Mouse (Mus musculus): ENCODE results near the gene Ankrd39. TPM values are rescaled to one million over a fixed set of nuclear protein-coding genes. Genes with fewer than 3 reads are reported as not detected.

Ankrd39 gene
- polyA plus RNA-seq, 1 experiment from 2014 or later: 24.4 TPM

DNA sequence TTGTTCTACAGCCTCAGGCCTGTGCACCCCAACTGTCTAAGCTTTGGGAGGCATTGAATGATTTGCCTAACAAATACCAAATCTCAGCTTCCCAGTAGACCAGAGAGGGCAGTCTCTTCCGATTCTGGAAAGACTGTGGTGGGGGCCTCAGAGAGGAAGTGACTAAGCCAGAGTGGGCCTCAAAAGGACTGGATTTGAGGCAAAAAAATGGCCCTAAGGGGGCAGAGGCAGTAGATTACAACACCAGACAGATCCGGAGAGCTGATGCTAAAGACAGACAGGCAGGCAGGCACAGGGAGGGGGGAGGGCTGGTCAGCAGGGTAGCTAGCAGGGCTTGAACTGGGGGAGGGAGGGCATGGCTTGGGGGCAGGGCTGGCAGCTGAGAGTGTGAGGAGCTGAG is 19.2 kb upstream of the Ankrd39 start:
- no peaks in the 10 kb centered on the region for H3K27me3 ChIP-seq (replicated peaks; ENCODE audit: control insufficient read depth, insufficient read depth, low read length)
- ATAC-seq: no peak

DNA sequence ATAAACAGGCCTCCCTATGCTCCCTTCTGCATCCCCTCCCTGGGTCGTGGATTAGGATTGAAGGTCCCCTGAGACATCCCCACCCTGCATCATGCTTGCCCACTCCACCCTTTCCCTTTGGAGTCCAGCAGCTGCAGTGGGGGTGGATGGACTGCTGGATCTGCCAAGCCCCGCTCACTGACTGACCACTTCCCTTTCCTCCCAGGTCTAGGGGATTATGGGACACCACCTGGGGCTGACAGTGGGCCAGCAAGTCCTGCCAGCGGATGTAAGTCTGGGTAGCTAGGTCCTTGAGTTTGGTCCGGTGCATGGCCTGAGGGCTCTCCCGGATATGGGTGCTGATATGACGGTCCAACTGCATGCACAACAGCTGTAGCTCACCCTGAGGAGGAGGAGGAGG is 16.9 kb upstream of the Ankrd39 start:
- no peak overlapping the region for H3K4me2 ChIP-seq (ENCODE audit: low read length)
- 0 out of 2 replicates have a peak, but pooled peaks cover 2% of the 10 kb centered on the region for H3K27me3 ChIP-seq (replicated peaks; ENCODE audit: control insufficient read depth, insufficient read depth, low read length)
- H3K9me3 ChIP-seq (ENCODE audit: control insufficient read depth, low read length): no peaks in the 10 kb centered on the region
- H3K4me1 ChIP-seq (replicated peaks; ENCODE audit: control insufficient read depth, insufficient read depth, low read length): no peaks in the 10 kb centered on the region; the same call in 1 of the 2 replicates
- no peak overlapping the region for H3K4me3 ChIP-seq (replicated peaks; ENCODE audit: low read length)
- no peaks in the 10 kb centered on the region for H3K36me3 ChIP-seq (ENCODE audit: control insufficient read depth, insufficient read depth)
- ATAC-seq: no peak
- H3K9ac ChIP-seq (replicated peaks; ENCODE audit: low read depth, low read length): no peak overlapping the region
- H3K27ac ChIP-seq (ENCODE audit: low read length): no peak overlapping the region
- 73% methylated on average over 6 of the region's 6 CpGs for WGBS

More for the DNA sequence above, 19.2 kb upstream of the Ankrd39 start:
- Histone ChIP-seq H3K4me3 (replicated peaks; ENCODE audit: low read length) (no peak overlapping the region), H3K4me1 (replicated peaks; ENCODE audit: control insufficient read depth, insufficient read depth, low read length) (no peaks in the 10 kb centered on the region; the same call in 1 of the 2 replicates), H3K36me3 (ENCODE audit: control insufficient read depth, insufficient read depth) (no peaks in the 10 kb centered on the region), H3K9me3 (ENCODE audit: control insufficient read depth, low read length) (no peaks in the 10 kb centered on the region), H3K4me2 (ENCODE audit: low read length) (no peak overlapping the region), H3K9ac (replicated peaks; ENCODE audit: low read depth, low read length) (no peak overlapping the region), H3K27ac (ENCODE audit: low read length) (no peak overlapping the region)
- WGBS: 11% methylated on average over 2 of the region's 2 CpGs

DNA sequence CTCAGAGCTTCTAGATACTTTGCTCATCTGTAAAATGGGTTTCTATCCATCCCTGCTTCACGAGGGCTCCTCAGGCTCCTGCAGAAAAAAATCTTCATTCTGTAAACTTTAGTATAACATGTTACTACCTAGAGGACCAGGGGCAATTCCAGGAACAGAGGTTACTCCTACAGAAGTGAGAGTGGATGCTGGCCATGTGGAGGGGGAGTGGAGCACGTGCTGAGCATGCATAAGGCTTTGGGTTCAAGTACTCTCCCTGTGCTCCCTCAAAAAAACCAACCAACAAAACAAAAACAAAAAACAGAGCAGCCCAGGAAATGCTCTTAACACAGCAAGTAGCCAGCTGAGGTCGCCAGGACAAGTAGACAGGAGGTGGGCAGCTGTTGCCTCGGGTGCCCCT is 16.4 kb upstream of the Ankrd39 start:
- 68% methylated on average over 4 of the region's 4 CpGs for WGBS

DNA sequence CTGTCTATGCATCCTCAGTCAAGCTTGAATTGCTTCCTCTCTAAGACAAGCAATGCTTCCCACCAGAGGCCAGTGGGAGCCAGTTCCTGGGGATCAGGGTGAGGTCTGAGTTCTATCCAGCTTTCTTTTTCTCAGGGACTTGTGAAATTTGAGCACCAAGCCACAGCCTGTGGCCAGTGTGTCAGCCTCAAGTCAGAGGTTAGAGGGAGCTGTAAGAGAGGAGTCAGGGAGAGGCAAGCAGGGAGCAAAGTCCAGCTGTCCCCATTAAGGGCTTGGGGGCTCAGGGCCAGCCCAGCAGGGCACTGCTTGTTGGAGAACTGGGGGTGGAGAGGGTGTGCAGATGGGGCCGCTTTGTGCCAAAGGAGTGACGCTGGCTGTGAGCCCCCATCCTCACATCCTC is 16.0 kb upstream of the Ankrd39 start:
- 80% methylated on average over 2 of the region's 2 CpGs for WGBS
- Histone ChIP-seq H3K27me3 (replicated peaks; ENCODE audit: control insufficient read depth, insufficient read depth, low read length) (0 out of 2 replicates have a peak, but pooled peaks cover 2% of the 10 kb centered on the region), H3K27ac (ENCODE audit: low read length) (no peak overlapping the region), H3K9me3 (ENCODE audit: control insufficient read depth, low read length) (no peaks in the 10 kb centered on the region), H3K9ac (replicated peaks; ENCODE audit: low read depth, low read length) (no peak overlapping the region), H3K4me2 (ENCODE audit: low read length) (no peak overlapping the region), H3K4me1 (replicated peaks; ENCODE audit: control insufficient read depth, insufficient read depth, low read length) (peaks cover 6% of the 10 kb centered on the region), H3K4me3 (replicated peaks; ENCODE audit: low read length) (no peak overlapping the region), H3K36me3 (ENCODE audit: control insufficient read depth, insufficient read depth) (no peaks in the 10 kb centered on the region)
- no peak for ATAC-seq

More for the DNA sequence above, 16.4 kb upstream of the Ankrd39 start:
- no peak overlapping the region for H3K4me3 ChIP-seq (replicated peaks; ENCODE audit: low read length)
- H3K9ac ChIP-seq (replicated peaks; ENCODE audit: low read depth, low read length): no peak overlapping the region
- H3K4me2 ChIP-seq (ENCODE audit: low read length): no peak overlapping the region
- H3K27ac ChIP-seq (ENCODE audit: low read length): no peak overlapping the region
- no peaks in the 10 kb centered on the region for H3K9me3 ChIP-seq (ENCODE audit: control insufficient read depth, low read length)
- H3K27me3 ChIP-seq (replicated peaks; ENCODE audit: control insufficient read depth, insufficient read depth, low read length): 0 out of 2 replicates have a peak, but pooled peaks cover 2% of the 10 kb centered on the region
- ATAC-seq: no peak
- H3K36me3 ChIP-seq (ENCODE audit: control insufficient read depth, insufficient read depth): no peaks in the 10 kb centered on the region
- H3K4me1 ChIP-seq (replicated peaks; ENCODE audit: control insufficient read depth, insufficient read depth, low read length): peaks cover 3% of the 10 kb centered on the region

DNA sequence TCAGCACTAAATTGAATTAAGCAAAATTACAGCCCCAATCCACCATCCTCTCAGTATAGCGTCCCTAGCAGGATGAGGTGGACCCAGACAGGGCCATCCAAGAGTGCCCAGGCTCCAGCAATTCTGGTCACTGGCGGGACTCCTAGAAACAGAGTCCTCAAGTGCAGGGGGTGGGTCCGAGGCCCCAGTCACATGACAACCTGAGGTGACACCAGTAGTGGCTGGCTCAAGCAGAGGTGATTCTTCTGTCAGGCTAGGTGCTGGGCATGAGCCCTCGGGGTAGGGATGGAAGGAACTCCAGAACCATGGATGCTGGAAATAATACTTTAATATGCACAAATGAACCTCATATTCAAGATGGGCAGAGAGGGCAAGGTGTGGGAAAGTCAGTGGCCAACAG is 15.1 kb upstream of the Ankrd39 start:
- 72% methylated on average over 4 of the region's 4 CpGs for WGBS
- Histone ChIP-seq H3K27ac (ENCODE audit: low read length) (no peak overlapping the region), H3K4me2 (ENCODE audit: low read length) (no peak overlapping the region), H3K36me3 (ENCODE audit: control insufficient read depth, insufficient read depth) (no peaks in the 10 kb centered on the region), H3K4me1 (replicated peaks; ENCODE audit: control insufficient read depth, insufficient read depth, low read length) (peaks cover 6% of the 10 kb centered on the region), H3K9ac (replicated peaks; ENCODE audit: low read depth, low read length) (no peak overlapping the region), H3K27me3 (replicated peaks; ENCODE audit: control insufficient read depth, insufficient read depth, low read length) (0 out of 2 replicates have a peak, but pooled peaks cover 2% of the 10 kb centered on the region), H3K9me3 (ENCODE audit: control insufficient read depth, low read length) (no peaks in the 10 kb centered on the region), H3K4me3 (replicated peaks; ENCODE audit: low read length) (no peak overlapping the region)
- ATAC-seq: no peak

DNA sequence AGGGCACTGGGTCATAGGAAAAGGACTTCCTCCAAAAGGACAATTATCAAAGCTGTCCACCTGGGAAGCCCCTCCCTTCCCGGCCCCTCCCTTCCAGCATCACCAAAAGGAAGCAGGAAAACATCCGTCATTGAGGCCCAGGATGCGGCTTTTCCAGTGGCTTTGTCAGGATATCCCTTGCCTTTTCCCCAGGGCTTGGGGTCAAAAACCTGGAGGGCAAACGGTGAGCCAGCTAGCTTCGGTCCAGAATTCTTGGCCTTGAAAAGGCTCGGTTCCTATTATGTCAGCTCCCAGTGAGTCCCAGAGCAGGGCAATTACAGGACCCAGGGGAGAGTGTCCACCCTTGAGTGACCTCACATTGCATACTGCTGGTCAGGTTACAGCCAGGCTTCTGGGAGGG is 13.7 kb upstream of the Ankrd39 start:
- 60% methylated on average over 6 of the region's 6 CpGs for WGBS
- Histone ChIP-seq H3K9ac (replicated peaks; ENCODE audit: low read depth, low read length) (no peak overlapping the region), H3K4me3 (replicated peaks; ENCODE audit: low read length) (no peak overlapping the region), H3K36me3 (ENCODE audit: control insufficient read depth, insufficient read depth) (no peaks in the 10 kb centered on the region), H3K4me1 (replicated peaks; ENCODE audit: control insufficient read depth, insufficient read depth, low read length) (peaks cover 7% of the 10 kb centered on the region), H3K4me2 (ENCODE audit: low read length) (no peak overlapping the region), H3K27ac (ENCODE audit: low read length) (no peak overlapping the region), H3K27me3 (replicated peaks; ENCODE audit: control insufficient read depth, insufficient read depth, low read length) (0 out of 2 replicates have a peak, but pooled peaks cover 2% of the 10 kb centered on the region), H3K9me3 (ENCODE audit: control insufficient read depth, low read length) (no peaks in the 10 kb centered on the region)
- no peak for ATAC-seq

DNA sequence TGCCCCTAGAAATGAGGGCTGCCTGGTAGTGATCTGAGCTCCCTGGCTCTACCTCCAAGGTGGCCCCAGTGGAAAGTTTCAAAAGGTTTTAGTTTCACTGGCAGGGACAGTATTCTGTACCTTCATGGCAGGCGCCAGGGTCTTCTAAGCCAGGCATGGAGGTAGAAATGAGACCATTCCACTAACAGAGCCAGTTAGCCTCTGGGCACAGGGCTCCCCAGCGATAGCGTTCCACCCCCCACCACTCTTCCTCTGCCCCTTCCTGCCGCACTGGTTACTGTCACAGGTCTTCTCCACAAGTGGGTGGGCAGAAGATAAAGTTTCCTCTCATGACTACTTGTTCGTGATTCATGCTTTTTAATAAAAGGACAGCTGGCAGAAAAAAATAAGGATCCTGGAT is 12.6 kb upstream of the Ankrd39 start:
- Histone ChIP-seq H3K4me2 (ENCODE audit: low read length) (no peak overlapping the region), H3K27me3 (replicated peaks; ENCODE audit: control insufficient read depth, insufficient read depth, low read length) (0 out of 2 replicates have a peak, but pooled peaks cover 2% of the 10 kb centered on the region), H3K36me3 (ENCODE audit: control insufficient read depth, insufficient read depth) (no peaks in the 10 kb centered on the region), H3K9ac (replicated peaks; ENCODE audit: low read depth, low read length) (no peak overlapping the region), H3K27ac (ENCODE audit: low read length) (no peak overlapping the region), H3K4me3 (replicated peaks; ENCODE audit: low read length) (no peak overlapping the region), H3K4me1 (replicated peaks; ENCODE audit: control insufficient read depth, insufficient read depth, low read length) (peaks cover 17% of the 10 kb centered on the region), H3K9me3 (ENCODE audit: control insufficient read depth, low read length) (no peaks in the 10 kb centered on the region)
- 62% methylated on average over 5 of the region's 5 CpGs for WGBS
- ATAC-seq: no peak

DNA sequence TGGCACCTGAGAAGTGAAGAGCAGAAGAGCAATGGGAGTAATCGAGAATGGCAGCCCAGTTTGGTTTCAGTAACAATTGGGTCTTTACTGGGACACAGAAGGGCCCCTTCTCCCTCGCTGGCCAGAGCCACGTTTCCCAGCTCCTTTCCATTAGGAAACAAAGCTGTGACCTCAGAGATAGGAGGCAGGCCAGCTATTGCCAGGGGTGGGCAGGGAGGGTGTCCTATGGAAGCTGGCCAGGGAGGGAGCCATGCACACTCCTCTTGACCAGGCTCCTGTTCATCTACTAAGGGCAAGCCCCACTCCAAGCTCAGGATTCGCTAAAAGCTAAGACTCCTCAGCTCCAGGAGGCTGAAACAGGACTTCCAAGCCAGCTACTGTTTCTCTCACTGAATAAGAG is 12.0 kb upstream of the Ankrd39 start:
- H3K27me3 ChIP-seq (replicated peaks; ENCODE audit: control insufficient read depth, insufficient read depth, low read length): 0 out of 2 replicates have a peak, but pooled peaks cover 2% of the 10 kb centered on the region
- H3K4me1 ChIP-seq (replicated peaks; ENCODE audit: control insufficient read depth, insufficient read depth, low read length): peaks cover 23% of the 10 kb centered on the region
- H3K9ac ChIP-seq (replicated peaks; ENCODE audit: low read depth, low read length): no peak overlapping the region
- H3K36me3 ChIP-seq (ENCODE audit: control insufficient read depth, insufficient read depth): no peaks in the 10 kb centered on the region
- no peak overlapping the region for H3K4me2 ChIP-seq (ENCODE audit: low read length)
- WGBS: 13% methylated on average over 4 of the region's 4 CpGs
- no peak overlapping the region for H3K4me3 ChIP-seq (replicated peaks; ENCODE audit: low read length)
- H3K27ac ChIP-seq (ENCODE audit: low read length): no peak overlapping the region
- no peaks in the 10 kb centered on the region for H3K9me3 ChIP-seq (ENCODE audit: control insufficient read depth, low read length)
- no peak for ATAC-seq

DNA sequence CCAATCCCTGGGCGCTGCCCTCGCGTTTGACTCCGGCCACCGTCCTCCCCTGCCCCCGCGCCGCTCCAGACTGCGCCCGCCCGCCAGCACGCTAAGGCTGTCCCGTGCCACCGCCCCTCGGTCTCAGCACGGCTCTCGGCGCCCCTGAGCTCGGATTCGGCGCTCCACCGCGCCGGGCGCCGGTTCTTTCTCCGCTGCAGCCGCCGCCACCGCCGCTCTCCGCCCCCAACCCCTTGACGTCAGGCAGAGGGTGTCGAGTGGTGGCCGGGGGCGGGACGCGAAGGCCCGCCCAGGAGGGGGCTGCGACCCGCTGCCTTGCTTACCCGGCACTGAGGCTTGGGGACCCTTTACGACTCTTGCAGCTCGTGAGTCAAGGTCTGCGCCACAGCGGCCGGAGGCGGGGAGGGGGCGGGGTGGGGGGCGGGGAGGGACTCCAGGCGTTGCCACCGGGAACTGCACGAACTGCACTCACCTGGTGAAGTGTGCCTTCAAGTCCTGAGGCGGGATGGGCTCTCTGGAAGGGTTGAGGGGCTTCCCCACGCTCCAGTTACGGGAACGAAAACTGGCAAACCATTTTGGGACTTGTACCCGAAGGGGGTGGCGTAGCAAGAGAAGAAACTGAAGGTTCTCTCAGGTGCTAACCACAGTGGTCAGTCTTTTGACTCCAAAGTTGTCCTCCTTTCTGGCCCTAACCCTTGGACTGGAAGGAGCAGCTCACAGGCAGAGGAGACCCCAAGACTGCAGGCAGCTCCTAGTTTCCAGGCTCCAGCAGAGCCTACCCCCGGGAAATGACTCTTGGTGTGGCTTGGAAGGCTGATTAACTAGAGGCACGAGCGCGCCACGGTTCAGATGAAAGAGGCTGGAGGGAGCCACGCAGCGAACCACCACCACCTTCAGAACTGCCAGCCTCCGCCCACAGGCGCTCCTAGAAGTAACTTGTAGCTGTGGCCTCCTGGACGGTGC is 11.1 kb upstream of the Ankrd39 start, which contains the start of gene Sema4c:
TSS of gene Sema4c (minus strand) at position 319 of the 963 bp plus-strand sequence.
- peak within 1 kb of the TSS; percentile 98 for H3K4me3 ChIP-seq (replicated peaks; ENCODE audit: low read length)
- H3K36me3 ChIP-seq (ENCODE audit: control insufficient read depth, insufficient read depth): peaks cover 4% of the 10 kb centered on the region
- peak within 1 kb of the TSS; percentile 98 for H3K27ac ChIP-seq (ENCODE audit: low read length)
- H3K9me3 ChIP-seq (ENCODE audit: control insufficient read depth, low read length): no peaks in the 10 kb centered on the region
- WGBS: under 1% methylated on average over 61 of the region's 69 CpGs
- ATAC-seq: peak; percentile 70
- H3K9ac ChIP-seq (replicated peaks; ENCODE audit: low read depth, low read length): peak within 1 kb of the TSS; percentile 99
- peaks cover 27% of the 10 kb centered on the region for H3K4me1 ChIP-seq (replicated peaks; ENCODE audit: control insufficient read depth, insufficient read depth, low read length)
- 0 out of 2 replicates have a peak, but pooled peaks cover 2% of the 10 kb centered on the region for H3K27me3 ChIP-seq (replicated peaks; ENCODE audit: control insufficient read depth, insufficient read depth, low read length)
- H3K4me2 ChIP-seq (ENCODE audit: low read length): peak within 1 kb of the TSS; percentile 60
